Mouse (Mus musculus) midbrain, embryonic 11.5 days (tissue): ENCODE data around the gene Mchr1. TPM values are rescaled to one million over a fixed set of nuclear protein-coding genes. Genes with fewer than 3 reads are reported as not detected.

Experiments
- ATAC-seq: fragments of 200-750 bp; cut with Nextera tagmentation; 2 replicates; pipeline ENCODE4 v1.8.0; 2017; ENCODE audit warnings: moderate TSS enrichment, moderate library complexity; ENCODE audit not compliant: low FRiP score
- DNase-seq: peaks from one replicate; pipeline ENCODE4 v3.0.0; 2015; ENCODE audit warnings: low spot score; ENCODE audit errors: missing footprints
- H3K27ac ChIP-seq: fragments of 300-500 bp; sonication (generic); 2 replicates; pipeline ENCODE4 v1.5.1; 2014; ENCODE audit warnings: low read depth, low read length
- H3K27me3 ChIP-seq: fragments of 300-500 bp; sonication (generic); 2 replicates; pipeline ENCODE4 v1.6.1; 2014; ENCODE audit warnings: mild to moderate bottlenecking, low read length, moderate library complexity, mixed read lengths; ENCODE audit not compliant: control insufficient read depth, insufficient read depth
- H3K36me3 ChIP-seq: fragments of 300-500 bp; sonication (generic); 2 replicates; pipeline ENCODE4 v1.6.1; 2014; ENCODE audit warnings: mild to moderate bottlenecking, low read length, moderate library complexity, mixed read lengths; ENCODE audit not compliant: control insufficient read depth, insufficient read depth
- H3K4me1 ChIP-seq: fragments of 300-500 bp; sonication (generic); 2 replicates; pipeline ENCODE4 v1.6.1; 2014; ENCODE audit warnings: low read length; ENCODE audit not compliant: control insufficient read depth, insufficient read depth
- H3K4me2 ChIP-seq: fragments of 300-500 bp; sonication (generic); 2 replicates; pipeline ENCODE4 v1.6.1; 2014; ENCODE audit warnings: mild to moderate bottlenecking, moderate library complexity
- H3K4me3 ChIP-seq: fragments of 300-500 bp; sonication (generic); 2 replicates; pipeline ENCODE4 v1.5.1; 2014; ENCODE audit warnings: low read depth, low read length
- H3K9ac ChIP-seq: fragments of 300-500 bp; sonication (generic); 2 replicates; pipeline ENCODE4 v1.6.1; 2014; ENCODE audit warnings: low read length
- H3K9me3 ChIP-seq: fragments of 300-500 bp; sonication (generic); 2 replicates; pipeline ENCODE4 v1.6.1; 2016; ENCODE audit warnings: low read length; ENCODE audit not compliant: control insufficient read depth
- WGBS: fragments of 180-500 bp; shearing (Covaris S2); extraction: QIAGEN DNeasy Blood & Tissue Kit; methylation state at CpG from one replicate; pipeline ENCODE4 v1.1.7; 2014; 5-methylcytosine and 5-hydroxymethylcytosine counted together
- polyA plus RNA-seq: library from polyadenylated mRNA; unstranded; fragments of >200 nt; fragmentation: Nextera tagmentation; extraction: Ambion mirVana; gene quantifications from 2 replicates; pipeline ENCODE4 v1.2.1, GENCODE M21; 2014

Mchr1 gene
- 0.44 and 0.74 TPM in 2 replicates for polyA plus RNA-seq

- Histone ChIP-seq H3K27me3 (no peaks in the 10 kb centered on the region; the same call in 1 of the 2 replicates), H3K4me2 (peak within 1 kb of the TSS; percentile 78)
- WGBS = under 1% methylated on average over 25 of the region's 25 CpGs
Observed at GRCm38 (mm10) chr15:81235086-81235920, at the start of gene Mchr1. TSS of gene Mchr1 (plus strand) at chr15:81235499.

GRCm38 (mm10) chr15:81189061-81189460 lies 46.2 kb upstream of the Mchr1 start:
- no peak overlapping the region for H3K27ac ChIP-seq
- H3K4me2 ChIP-seq = peak overlapping the region; percentile 90
- no peaks in the 10 kb centered on the region for H3K27me3 ChIP-seq
- H3K4me3 ChIP-seq = peak overlapping the region; percentile 93; the same call in 1 of the 2 replicates
- H3K36me3 ChIP-seq = 0 out of 2 replicates have a peak, but pooled peaks cover 3% of the 10 kb centered on the region
- ATAC-seq (no peak), DNase-seq (peak; percentile 74)
- H3K4me1 ChIP-seq = peaks cover 7% of the 10 kb centered on the region
- 93% methylated on average over 2 of the region's 2 CpGs for WGBS
- no peaks in the 10 kb centered on the region for H3K9me3 ChIP-seq
- 0 out of 2 replicates have a peak overlapping the region, but pooled peaks have one; percentile 92 for H3K9ac ChIP-seq

More at GRCm38 (mm10) chr15:81235086-81235920, at the start of gene Mchr1:
- ATAC-seq = peak; percentile 90
- Histone ChIP-seq H3K36me3 (no peaks in the 10 kb centered on the region), H3K9me3 (no peaks in the 10 kb centered on the region), H3K9ac (peak within 1 kb of the TSS; percentile 56), H3K4me1 (peaks cover 12% of the 10 kb centered on the region; the same call in 1 of the 2 replicates), H3K27ac (no peak within 1 kb of the TSS), H3K4me3 (peak within 1 kb of the TSS; percentile 37)
- DNase-seq = peak; percentile 96

- peak overlapping the region; percentile 92 for H3K9ac ChIP-seq
- no peaks in the 10 kb centered on the region for H3K27me3 ChIP-seq
- peak overlapping the region; percentile 93 for H3K4me3 ChIP-seq
- WGBS = under 1% methylated on average over 37 of the region's 46 CpGs
- peak overlapping the region; percentile 90 for H3K4me2 ChIP-seq
- H3K9me3 ChIP-seq = no peaks in the 10 kb centered on the region
- DNase-seq = no peak
- ATAC-seq = peak; percentile 83
- H3K27ac ChIP-seq = peak overlapping the region; percentile 30
- peaks cover 7% of the 10 kb centered on the region for H3K4me1 ChIP-seq
- 0 out of 2 replicates have a peak, but pooled peaks cover 3% of the 10 kb centered on the region for H3K36me3 ChIP-seq
Observed at GRCm38 (mm10) chr15:81190011-81190629, 45.2 kb upstream of the Mchr1 start.

- Histone ChIP-seq H3K4me3 (peak within 1 kb of the TSS; percentile 93), H3K27ac (peak within 1 kb of the TSS; percentile 30), H3K36me3 (0 out of 2 replicates have a peak, but pooled peaks cover 3% of the 10 kb centered on the region), H3K9ac (peak within 1 kb of the TSS; percentile 92), H3K4me2 (peak within 1 kb of the TSS; percentile 90), H3K27me3 (no peaks in the 10 kb centered on the region), H3K9me3 (no peaks in the 10 kb centered on the region), H3K4me1 (peaks cover 7% of the 10 kb centered on the region)
- DNase-seq = peak; percentile 100
- ATAC-seq = peak; percentile 99
- under 1% methylated on average over 48 of the region's 48 CpGs for WGBS
Observed at GRCm38 (mm10) chr15:81190630-81191178, 44.6 kb upstream of the Mchr1 start, which contains the start of gene Mrtfa. TSS of gene Mrtfa (minus strand) at chr15:81190757.

- Histone ChIP-seq H3K36me3 (0 out of 2 replicates have a peak, but pooled peaks cover 3% of the 10 kb centered on the region), H3K4me2 (peak overlapping the region; percentile 58), H3K9ac (peak overlapping the region; percentile 67), H3K27me3 (no peaks in the 10 kb centered on the region), H3K4me1 (peaks cover 7% of the 10 kb centered on the region), H3K27ac (no peak overlapping the region), H3K9me3 (no peaks in the 10 kb centered on the region), H3K4me3 (peak overlapping the region; percentile 93)
- WGBS = 27% methylated on average over 9 of the region's 9 CpGs
- DNase-seq (no peak), ATAC-seq (no peak)
Observed at GRCm38 (mm10) chr15:81191303-81191702, 44.0 kb upstream of the Mchr1 start.

- ATAC-seq (no peak), DNase-seq (no peak)
- Histone ChIP-seq H3K9ac (no peak overlapping the region), H3K9me3 (no peaks in the 10 kb centered on the region), H3K27me3 (no peaks in the 10 kb centered on the region), H3K4me1 (peaks cover 7% of the 10 kb centered on the region), H3K27ac (no peak overlapping the region), H3K4me3 (no peak overlapping the region), H3K36me3 (0 out of 2 replicates have a peak, but pooled peaks cover 3% of the 10 kb centered on the region), H3K4me2 (no peak overlapping the region)
- 93% methylated on average over 5 of the region's 5 CpGs for WGBS
Observed at GRCm38 (mm10) chr15:81192316-81192715, 43.0 kb upstream of the Mchr1 start.

GRCm38 (mm10) chr15:81192858-81193257 lies 42.4 kb upstream of the Mchr1 start:
- H3K4me2 ChIP-seq = no peak overlapping the region
- WGBS = 91% methylated on average over 8 of the region's 8 CpGs
- ATAC-seq (no peak), DNase-seq (no peak)
- H3K27ac ChIP-seq = no peak overlapping the region
- H3K9ac ChIP-seq = no peak overlapping the region
- peaks cover 7% of the 10 kb centered on the region for H3K4me1 ChIP-seq
- H3K36me3 ChIP-seq = no peaks in the 10 kb centered on the region
- no peaks in the 10 kb centered on the region for H3K9me3 ChIP-seq
- H3K27me3 ChIP-seq = no peaks in the 10 kb centered on the region
- no peak overlapping the region for H3K4me3 ChIP-seq

GRCm38 (mm10) chr15:81194791-81195190 lies 40.5 kb upstream of the Mchr1 start:
- no peak overlapping the region for H3K4me3 ChIP-seq
- DNase-seq (no peak), ATAC-seq (no peak)
- 86% methylated on average over 6 of the region's 6 CpGs for WGBS
- H3K9me3 ChIP-seq = no peaks in the 10 kb centered on the region
- H3K4me2 ChIP-seq = no peak overlapping the region
- H3K36me3 ChIP-seq = no peaks in the 10 kb centered on the region
- H3K27me3 ChIP-seq = no peaks in the 10 kb centered on the region
- no peak overlapping the region for H3K9ac ChIP-seq
- no peak overlapping the region for H3K27ac ChIP-seq
- H3K4me1 ChIP-seq = no peaks in the 10 kb centered on the region
